Mouse (Mus musculus) left cerebral cortex, postnatal 10 days (tissue): ENCODE measurements around the gene Tc2n. TPM values are rescaled to one million over a fixed set of nuclear protein-coding genes. Genes with fewer than 3 reads are reported as not detected.

Experiments used
- total RNA-seq, 2 experiments: library from RNA; stranded (reverse); gene quantifications; 2 replicates each; pipeline ENCODE4 v1.2.3; 2021

Gene Tc2n
- total RNA-seq, 2 experiments from 2014 or later, result 0.24 to 0.51 TPM

Other genes starting within 250 kb of the Tc2n start
- 10 to 100 TPM; 10.9 to 13.2 TPM for gene Fbln5, start 100.5 kb upstream of the Tc2n start, total RNA-seq
- gene Trip11, start 194.7 kb upstream of the Tc2n start, total RNA-seq, result 10 to 100 TPM; 20.1 to 22.9 TPM
- 10 to 100 TPM; 20.0 TPM for gene Atxn3, start 239.7 kb upstream of the Tc2n start, total RNA-seq